Comparison of ENCODE assay signal across 18 mouse cellular contexts in genomic region chr6:5104238-5104637, GRCm38 (mm10).
DNase-seq lines count a peak whose midpoint lies in the region; ATAC-seq lines count a peak whose summit lies in the region.
"Had no signal": no experiment of that assay in that cellular context is flagged by ENCODE, and none has a peak within 500 bp of the region (broad histone marks: within the 10 kb centered on the region; RNA-seq: fewer than 3 reads in every experiment).

No protein-coding gene starts in this region.

- no peak overlapping the region for H3K9ac ChIP-seq in hindbrain, embryonic 14.5 days
- H3K9ac ChIP-seq in forebrain, embryonic 12.5 days = no peak overlapping the region
- H3K9ac ChIP-seq: embryonic facial prominence, embryonic 13.5 days; heart, embryonic 15.5 days; hindbrain, embryonic 15.5 days had no signal

- no peaks in the 10 kb centered on the region for H3K36me3 ChIP-seq in hindbrain, embryonic 10.5 days
- H3K36me3 ChIP-seq in hindbrain, embryonic 14.5 days (replicated peaks; ENCODE audit: control insufficient read depth, insufficient read depth) = no peaks in the 10 kb centered on the region
- H3K36me3 ChIP-seq in embryonic facial prominence, embryonic 10.5 days (replicated peaks) = no peaks in the 10 kb centered on the region
- H3K36me3 ChIP-seq in limb, embryonic 10.5 days = no peaks in the 10 kb centered on the region
- H3K36me3 ChIP-seq in forebrain, embryonic 12.5 days (replicated peaks) = no peaks in the 10 kb centered on the region
- H3K36me3 ChIP-seq: embryonic facial prominence, embryonic 13.5 days; heart, embryonic 15.5 days; hindbrain, embryonic 15.5 days had no signal

- no peak for ATAC-seq in hindbrain, embryonic 14.5 days (ENCODE audit: low FRiP score)
- 0 out of 2 replicates have a peak, but pooled peaks have one; percentile 4 for ATAC-seq in common myeloid progenitor, adult 5-6 weeks (replicated peaks; ENCODE audit: low read depth, poor library complexity, severe bottlenecking)
- ATAC-seq in forebrain, embryonic 12.5 days (ENCODE audit: low FRiP score) = no peak
- ATAC-seq: forebrain, embryonic 14.5 days had no signal

- no peak for DNase-seq in hindbrain, embryonic 10.5 days (ENCODE audit: low spot score)
- DNase-seq in hindbrain, embryonic 14.5 days (ENCODE audit: low spot score) = no peak
- DNase-seq in embryonic facial prominence, embryonic 10.5 days (ENCODE audit: low spot score) = no peak
- DNase-seq in limb, embryonic 10.5 days (ENCODE audit: low spot score) = no peak
- DNase-seq in gastrocnemius, adult 8-10 months (ENCODE audit: low spot score in 2 of 2) = no peak
- DNase-seq in adrenal gland, adult 18-20 months (ENCODE audit: low spot score in 2 of 2) = no peak
- DNase-seq: adrenal gland, adult 8-10 months; adrenal gland, postnatal 36 days; cerebellum, adult 2 months; cerebellum, postnatal 10 days; gastrocnemius, postnatal 14 days; heart, postnatal 14 days had no signal

- H3K4me1 ChIP-seq in hindbrain, embryonic 10.5 days (replicated peaks) = peaks cover 28% of the 10 kb centered on the region
- no peaks in the 10 kb centered on the region for H3K4me1 ChIP-seq in hindbrain, embryonic 14.5 days (replicated peaks; ENCODE audit: control insufficient read depth, insufficient read depth, low read length)
- H3K4me1 ChIP-seq in embryonic facial prominence, embryonic 10.5 days = peaks cover 46% of the 10 kb centered on the region
- H3K4me1 ChIP-seq in limb, embryonic 10.5 days = peaks cover 81% of the 10 kb centered on the region
- H3K4me1 ChIP-seq in forebrain, embryonic 12.5 days = peaks cover 13% of the 10 kb centered on the region; the same call in 1 of the 2 replicates

- no peak overlapping the region for H3K4me2 ChIP-seq in hindbrain, embryonic 14.5 days (replicated peaks)
- no peak overlapping the region for H3K4me2 ChIP-seq in forebrain, embryonic 12.5 days
- H3K4me2 ChIP-seq: embryonic facial prominence, embryonic 13.5 days; heart, embryonic 15.5 days; hindbrain, embryonic 15.5 days had no signal

- H3K27me3 ChIP-seq in hindbrain, embryonic 10.5 days (ENCODE audit: insufficient read depth, poor library complexity, severe bottlenecking) = no peaks in the 10 kb centered on the region
- H3K27me3 ChIP-seq in hindbrain, embryonic 14.5 days (ENCODE audit: control insufficient read depth, insufficient read depth, low read length) = no peaks in the 10 kb centered on the region
- no peaks in the 10 kb centered on the region for H3K27me3 ChIP-seq in embryonic facial prominence, embryonic 10.5 days (replicated peaks; ENCODE audit: low read depth, poor library complexity, severe bottlenecking)
- no peaks in the 10 kb centered on the region for H3K27me3 ChIP-seq in limb, embryonic 10.5 days (ENCODE audit: low read depth, poor library complexity, severe bottlenecking)
- no peaks in the 10 kb centered on the region for H3K27me3 ChIP-seq in forebrain, embryonic 12.5 days
- H3K27me3 ChIP-seq: embryonic facial prominence, embryonic 13.5 days; heart, embryonic 15.5 days; hindbrain, embryonic 15.5 days had no signal

- 0 out of 2 replicates have a peak overlapping the region, but pooled peaks have one; percentile 4 for H3K27ac ChIP-seq in hindbrain, embryonic 10.5 days
- H3K27ac ChIP-seq in hindbrain, embryonic 14.5 days = no peak overlapping the region
- H3K27ac ChIP-seq in embryonic facial prominence, embryonic 10.5 days (replicated peaks) = peak overlapping the region; percentile 69; the same call in 1 of the 2 replicates
- H3K27ac ChIP-seq in limb, embryonic 10.5 days = peak overlapping the region; percentile 81
- H3K27ac ChIP-seq in forebrain, embryonic 12.5 days = no peak overlapping the region
- H3K27ac ChIP-seq: embryonic facial prominence, embryonic 13.5 days; heart, embryonic 15.5 days; hindbrain, embryonic 15.5 days had no signal

- WGBS in hindbrain, embryonic 10.5 days = 90% methylated on average over 7 of the region's 7 CpGs
- 90% methylated on average over 7 of the region's 7 CpGs for WGBS in hindbrain, embryonic 14.5 days
- 83% methylated on average over 7 of the region's 7 CpGs for WGBS in embryonic facial prominence, embryonic 10.5 days
- 80% methylated on average over 7 of the region's 7 CpGs for WGBS in limb, embryonic 10.5 days
- 90% methylated on average over 7 of the region's 7 CpGs for WGBS in forebrain, embryonic 12.5 days

- no peaks in the 10 kb centered on the region for H3K9me3 ChIP-seq in hindbrain, embryonic 10.5 days
- H3K9me3 ChIP-seq in hindbrain, embryonic 14.5 days (ENCODE audit: control insufficient read depth, low read length) = no peaks in the 10 kb centered on the region
- no peaks in the 10 kb centered on the region for H3K9me3 ChIP-seq in embryonic facial prominence, embryonic 10.5 days
- H3K9me3 ChIP-seq in limb, embryonic 10.5 days (replicated peaks) = no peaks in the 10 kb centered on the region
- H3K9me3 ChIP-seq in forebrain, embryonic 12.5 days = no peaks in the 10 kb centered on the region
- H3K9me3 ChIP-seq: embryonic facial prominence, embryonic 13.5 days; heart, embryonic 15.5 days; hindbrain, embryonic 15.5 days had no signal

- no peak overlapping the region for H3K4me3 ChIP-seq in hindbrain, embryonic 10.5 days
- H3K4me3 ChIP-seq in hindbrain, embryonic 14.5 days (replicated peaks; ENCODE audit: low read length) = no peak overlapping the region
- no peak overlapping the region for H3K4me3 ChIP-seq in embryonic facial prominence, embryonic 10.5 days
- no peak overlapping the region for H3K4me3 ChIP-seq in limb, embryonic 10.5 days
- H3K4me3 ChIP-seq in forebrain, embryonic 12.5 days (replicated peaks) = no peak overlapping the region
- H3K4me3 ChIP-seq: embryonic facial prominence, embryonic 13.5 days; heart, embryonic 15.5 days; hindbrain, embryonic 15.5 days had no signal

Comparison
In these comparisons a context has a peak if more than half of its experiments do, and no peak if none do; other contexts are left out.
1. H3K27ac ChIP-seq: peak in hindbrain, embryonic 10.5 days (single experiment), embryonic facial prominence, embryonic 10.5 days (single experiment) and limb, embryonic 10.5 days (single experiment); none in hindbrain, embryonic 14.5 days (single experiment) and forebrain, embryonic 12.5 days (single experiment).